Mouse (Mus musculus) forebrain, embryonic 16.5 days (tissue): ENCODE data around the gene Krr1. TPM values are rescaled to one million over a fixed set of nuclear protein-coding genes. Genes with fewer than 3 reads are reported as not detected.

ENCODE experiments used
- ATAC-seq: fragments of 200-750 bp; cut with Nextera tagmentation; 2 replicates; pipeline ENCODE4 v1.8.0; 2017; ENCODE audit warnings: mild to moderate bottlenecking, moderate library complexity
- H3K27ac ChIP-seq: fragments of 300-500 bp; sonication (generic); 2 replicates; pipeline ENCODE4 v1.5.1; 2014; ENCODE audit warnings: low read length, control low read depth
- H3K27me3 ChIP-seq: fragments of 300-500 bp; sonication (generic); replicated peaks from 2 replicates; pipeline ENCODE4 v1.6.1; 2014; ENCODE audit warnings: low read length; ENCODE audit not compliant: control insufficient read depth, insufficient read depth
- H3K36me3 ChIP-seq: fragments of 300-500 bp; sonication (generic); 2 replicates; pipeline ENCODE4 v1.6.1; 2014; ENCODE audit not compliant: control insufficient read depth, insufficient read depth
- H3K4me1 ChIP-seq: fragments of 300-500 bp; sonication (generic); replicated peaks from 2 replicates; pipeline ENCODE4 v1.6.1; 2014; ENCODE audit warnings: low read length; ENCODE audit not compliant: control insufficient read depth, insufficient read depth
- H3K4me2 ChIP-seq: fragments of 300-500 bp; sonication (generic); 2 replicates; pipeline ENCODE4 v1.6.1; 2014; ENCODE audit warnings: mild to moderate bottlenecking, low read length, control low read depth
- H3K4me3 ChIP-seq: fragments of 300-500 bp; sonication (generic); replicated peaks from 2 replicates; pipeline ENCODE4 v1.5.1; 2014; ENCODE audit warnings: mild to moderate bottlenecking, low read length, control low read depth
- H3K9ac ChIP-seq: fragments of 300-500 bp; sonication (generic); replicated peaks from 2 replicates; pipeline ENCODE4 v1.6.1; 2014; ENCODE audit warnings: low read depth, low read length, control low read depth
- H3K9me3 ChIP-seq: fragments of 300-500 bp; sonication (generic); 2 replicates; pipeline ENCODE4 v1.6.1; 2016; ENCODE audit warnings: low read length; ENCODE audit not compliant: control insufficient read depth
- WGBS: fragments of 180-500 bp; shearing (Covaris S2); extraction: QIAGEN DNeasy Blood & Tissue Kit; methylation state at CpG from one replicate; pipeline ENCODE4 v1.1.7; 2014; 5-methylcytosine and 5-hydroxymethylcytosine counted together
- polyA plus RNA-seq: library from polyadenylated mRNA; unstranded; fragments of >200 nt; fragmentation: Nextera tagmentation; extraction: Ambion mirVana; gene quantifications from 2 replicates; pipeline ENCODE4 v1.2.1, GENCODE M21; 2015

Gene Krr1
- polyA plus RNA-seq = 51.1 and 56.2 TPM in 2 replicates

DNA sequence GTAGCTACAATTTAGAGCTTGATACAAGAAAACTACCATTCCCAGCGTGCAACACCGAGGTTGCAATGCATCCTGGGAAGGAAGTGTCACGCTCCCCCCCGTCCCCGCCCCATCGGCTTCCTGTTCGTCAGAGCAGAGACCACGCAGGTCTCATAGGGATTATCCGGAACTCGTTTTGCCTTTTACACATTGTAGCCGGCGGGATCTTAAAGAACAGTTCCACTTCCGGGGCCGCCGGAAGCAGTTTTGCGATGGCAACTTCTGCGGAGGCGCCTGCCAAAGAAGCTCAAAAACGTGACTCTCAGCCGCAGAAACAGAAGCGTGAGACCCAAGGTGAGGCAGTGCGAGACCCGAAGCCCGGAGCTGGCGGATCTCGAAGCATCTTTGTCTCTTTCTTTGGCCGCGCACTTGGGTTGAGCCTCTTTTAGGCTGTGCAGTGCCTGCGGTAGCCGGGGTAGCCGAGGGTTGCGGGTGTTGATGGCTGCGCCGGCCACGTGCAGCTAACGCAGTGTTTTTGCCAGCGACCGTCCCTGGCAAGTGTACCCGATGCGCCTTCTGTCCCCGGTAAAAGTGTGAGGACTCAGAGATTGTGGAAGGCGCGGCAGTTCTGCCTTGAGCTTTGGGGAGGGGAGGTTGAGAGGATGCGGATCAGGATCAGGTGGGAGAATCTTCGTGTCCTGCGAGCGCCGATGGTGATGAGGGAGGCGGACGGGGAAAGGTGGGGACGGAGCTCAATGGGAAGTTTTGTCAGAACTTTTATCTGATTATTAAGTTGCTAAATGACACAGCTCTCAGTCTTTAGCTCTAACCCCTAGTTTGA, at the start of gene Krr1:
Gene Krr1, plus strand, starts transcription at position 123 of the 820 bp plus-strand sequence.
- peak; percentile 99 for ATAC-seq
- WGBS = under 1% methylated on average over 51 of the region's 51 CpGs

DNA sequence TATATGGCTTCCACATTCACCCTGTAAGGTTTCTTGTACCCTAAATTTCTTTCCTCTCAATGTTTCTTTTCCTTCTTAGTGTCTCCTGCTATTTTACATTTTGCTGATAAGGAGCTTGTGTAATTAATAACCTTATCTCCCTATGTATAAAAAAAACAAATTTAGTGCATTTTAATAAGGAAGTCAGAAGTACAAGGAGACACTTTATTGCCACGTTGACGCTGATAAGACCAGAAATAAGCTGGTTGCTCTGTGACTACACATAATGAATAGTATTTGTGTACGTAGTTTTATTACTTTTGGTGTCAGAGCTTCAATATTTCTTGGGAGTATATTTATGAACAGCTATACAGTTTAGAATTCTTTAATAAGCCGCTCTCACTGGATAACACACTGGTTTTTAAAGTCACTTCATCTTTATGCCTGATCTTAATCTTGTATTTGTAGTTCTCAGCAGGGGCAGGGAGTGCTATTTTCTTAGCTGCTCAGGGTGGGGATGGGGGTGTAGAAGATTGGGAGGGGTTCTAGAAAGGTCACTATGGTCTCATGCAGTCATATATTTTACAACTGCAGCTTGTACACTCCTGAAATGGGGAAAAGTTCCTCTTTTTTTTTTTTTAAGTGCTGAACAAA, 48.8 kb upstream of the Krr1 start:
- Histone ChIP-seq H3K36me3 (no peaks in the 10 kb centered on the region), H3K4me2 (no peak overlapping the region), H3K4me1 (peaks cover 8% of the 10 kb centered on the region), H3K9me3 (no peaks in the 10 kb centered on the region), H3K27me3 (no peaks in the 10 kb centered on the region), H3K4me3 (no peak overlapping the region), H3K9ac (no peak overlapping the region), H3K27ac (no peak overlapping the region)
- ATAC-seq = no peak
- 72% methylated on average over 4 of the region's 4 CpGs for WGBS

More for the DNA sequence above, at the start of gene Krr1:
- Histone ChIP-seq H3K4me3 (peak within 1 kb of the TSS; percentile 80), H3K27me3 (no peaks in the 10 kb centered on the region), H3K9me3 (no peaks in the 10 kb centered on the region), H3K36me3 (no peaks in the 10 kb centered on the region), H3K27ac (peak within 1 kb of the TSS; percentile 78), H3K4me2 (peak within 1 kb of the TSS; percentile 83), H3K9ac (peak within 1 kb of the TSS; percentile 74), H3K4me1 (peaks cover 11% of the 10 kb centered on the region)

DNA sequence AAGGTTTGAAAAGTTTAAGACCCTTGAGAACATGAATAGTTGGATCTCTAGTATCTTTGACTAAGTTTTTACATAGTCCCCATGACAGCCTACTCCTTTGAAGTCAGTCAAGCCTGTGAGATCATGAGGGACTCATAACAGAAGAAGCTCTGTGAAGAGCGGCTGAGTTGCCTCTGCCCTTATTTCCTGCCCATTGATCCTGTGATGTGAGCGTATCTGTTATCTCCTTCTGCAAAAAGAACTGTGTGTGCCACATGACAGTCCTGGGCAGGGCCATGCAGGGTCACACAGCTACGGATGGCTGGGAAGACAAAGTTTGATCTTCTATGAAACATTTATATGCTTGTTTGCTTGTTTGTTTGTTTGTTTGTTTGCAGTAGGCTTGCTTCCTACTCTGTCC, 48.3 kb upstream of the Krr1 start:
- Histone ChIP-seq H3K9ac (no peak overlapping the region), H3K9me3 (no peaks in the 10 kb centered on the region), H3K4me1 (peaks cover 10% of the 10 kb centered on the region), H3K36me3 (no peaks in the 10 kb centered on the region), H3K4me3 (no peak overlapping the region), H3K4me2 (no peak overlapping the region), H3K27ac (no peak overlapping the region), H3K27me3 (no peaks in the 10 kb centered on the region)
- no peak for ATAC-seq
- 69% methylated on average over 3 of the region's 3 CpGs for WGBS

DNA sequence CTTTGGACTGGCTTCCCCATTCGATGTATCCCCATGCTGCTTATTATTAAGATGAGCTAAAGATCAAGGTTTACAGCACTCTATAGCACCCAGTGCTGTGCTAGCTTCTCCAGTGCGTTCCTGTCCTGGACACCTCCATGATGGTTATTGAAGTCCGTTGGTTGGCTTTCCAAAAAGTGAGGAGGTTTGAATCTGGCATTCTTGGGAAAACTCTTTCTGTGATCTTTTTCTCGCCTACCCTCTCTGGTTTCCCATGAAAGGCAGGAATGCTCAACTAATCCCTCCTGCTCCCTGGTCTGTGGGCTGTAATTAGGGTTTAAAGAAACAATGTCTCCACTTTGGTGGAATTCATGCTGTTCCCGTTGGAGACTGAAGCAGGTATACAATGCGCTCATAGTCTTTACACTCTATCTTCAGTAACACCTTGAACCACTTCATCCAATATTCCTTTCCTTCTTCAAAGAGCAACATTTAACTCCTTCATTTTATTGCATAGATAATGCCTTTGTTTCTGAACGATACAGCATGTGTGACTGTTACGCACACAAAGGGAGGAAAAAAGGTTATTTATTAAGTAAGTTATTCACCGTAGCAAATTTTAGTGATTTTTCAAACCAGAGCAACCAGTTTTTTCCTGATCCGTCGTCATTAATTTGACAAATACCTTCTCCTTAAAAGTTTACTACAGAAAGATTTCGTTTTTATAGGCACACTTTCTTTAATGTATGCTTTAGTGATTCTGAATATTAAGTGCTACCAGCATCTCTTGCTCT, 47.6 kb upstream of the Krr1 start:
- no peaks in the 10 kb centered on the region for H3K27me3 ChIP-seq
- H3K4me2 ChIP-seq = peak overlapping the region; percentile 76
- ATAC-seq = peak; percentile 36
- peaks cover 10% of the 10 kb centered on the region for H3K4me1 ChIP-seq
- H3K27ac ChIP-seq = peak overlapping the region; percentile 50; the same call in 1 of the 2 replicates
- no peaks in the 10 kb centered on the region for H3K9me3 ChIP-seq
- H3K4me3 ChIP-seq = peak overlapping the region; percentile 39
- no peaks in the 10 kb centered on the region for H3K36me3 ChIP-seq
- WGBS = 10% methylated on average over 12 of the region's 12 CpGs
- H3K9ac ChIP-seq = peak overlapping the region; percentile 56

DNA sequence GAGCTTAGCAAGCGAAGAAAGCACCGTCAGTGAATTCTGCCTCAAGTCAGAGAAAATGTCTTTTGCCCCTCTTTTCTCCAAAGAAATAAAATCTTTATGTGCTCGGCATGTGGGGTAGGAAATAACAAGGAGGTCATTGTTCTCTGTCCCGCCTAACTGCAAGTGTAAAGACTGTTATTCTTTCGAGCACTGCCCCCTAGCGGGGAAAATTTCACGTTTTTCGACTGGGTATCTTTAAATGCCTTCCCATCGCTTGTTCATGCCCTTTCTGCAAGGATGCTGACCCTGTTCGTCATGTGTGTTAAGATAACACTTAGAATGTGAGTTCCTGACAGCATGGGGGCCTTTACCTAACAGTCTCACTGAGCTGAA, 47.0 kb upstream of the Krr1 start:
- WGBS = under 1% methylated on average over 10 of the region's 10 CpGs
- H3K4me2 ChIP-seq = peak overlapping the region; percentile 76
- peak; percentile 93 for ATAC-seq
- H3K27me3 ChIP-seq = no peaks in the 10 kb centered on the region
- H3K36me3 ChIP-seq = no peaks in the 10 kb centered on the region
- H3K4me1 ChIP-seq = peaks cover 10% of the 10 kb centered on the region
- H3K27ac ChIP-seq = peak overlapping the region; percentile 50; the same call in 1 of the 2 replicates
- H3K4me3 ChIP-seq = peak overlapping the region; percentile 39
- peak overlapping the region; percentile 56 for H3K9ac ChIP-seq
- H3K9me3 ChIP-seq = no peaks in the 10 kb centered on the region

DNA sequence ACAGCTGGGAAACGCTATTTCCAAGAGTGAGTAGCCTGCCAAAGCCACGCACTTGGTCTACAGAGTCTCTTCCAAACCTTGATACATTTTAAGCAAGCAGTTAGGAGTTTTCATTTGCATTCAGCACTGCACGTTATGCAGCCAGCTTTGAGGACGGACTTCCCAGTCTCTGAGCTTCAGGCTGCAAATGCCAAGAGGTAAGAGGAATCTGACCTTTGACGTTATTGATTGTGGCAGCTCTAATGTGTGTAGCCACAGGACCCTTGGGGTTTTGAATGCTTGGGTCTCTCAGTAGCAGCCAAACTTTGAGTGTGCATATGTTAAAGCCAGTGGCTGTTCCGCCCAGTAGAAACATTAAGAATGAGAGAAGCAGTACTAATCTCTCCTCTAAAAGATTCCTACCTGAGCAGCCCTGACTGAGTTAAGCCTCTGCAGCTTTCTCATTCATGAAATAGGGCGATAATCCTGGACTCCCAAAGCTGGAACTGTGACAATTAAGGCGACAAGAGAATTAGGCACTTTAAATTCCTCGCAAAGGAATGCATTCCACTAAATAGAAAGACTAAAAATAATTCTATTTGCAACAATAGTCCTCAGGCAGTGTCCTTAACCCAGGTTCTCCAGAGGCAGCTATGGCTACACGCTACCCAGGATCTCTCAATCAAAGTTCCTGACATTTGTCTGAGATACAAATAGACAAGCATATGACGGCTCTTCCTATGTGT, 39.7 kb upstream of the Krr1 start:
- Histone ChIP-seq H3K4me1 (peaks cover 7% of the 10 kb centered on the region), H3K27me3 (no peaks in the 10 kb centered on the region), H3K9me3 (no peaks in the 10 kb centered on the region), H3K4me2 (no peak overlapping the region), H3K4me3 (no peak overlapping the region), H3K9ac (no peak overlapping the region), H3K27ac (no peak overlapping the region), H3K36me3 (no peaks in the 10 kb centered on the region)
- WGBS = 23% methylated on average over 11 of the region's 11 CpGs
- ATAC-seq = no peak

DNA sequence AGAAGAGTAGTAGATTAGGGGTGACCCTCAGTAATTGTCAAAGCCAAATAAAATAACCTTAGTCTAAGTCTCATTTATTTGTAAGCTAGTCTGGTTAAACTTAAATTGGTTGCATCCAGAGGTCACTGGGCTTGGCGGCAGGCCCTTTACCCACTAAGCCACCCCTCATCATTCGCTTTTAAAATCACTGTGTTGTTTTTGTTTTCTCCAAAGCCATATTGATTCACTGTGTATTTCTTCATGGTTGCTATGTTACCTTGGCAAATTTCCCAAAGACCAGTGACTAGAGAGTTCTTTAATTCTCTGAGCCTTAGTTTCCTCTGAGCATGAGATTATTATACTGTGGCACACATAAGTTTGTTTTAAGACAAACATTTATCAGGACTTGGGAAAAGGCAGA, 37.3 kb upstream of the Krr1 start:
- Histone ChIP-seq H3K36me3 (no peaks in the 10 kb centered on the region), H3K4me2 (no peak overlapping the region), H3K27me3 (no peaks in the 10 kb centered on the region), H3K4me3 (no peak overlapping the region), H3K9ac (no peak overlapping the region), H3K9me3 (no peaks in the 10 kb centered on the region), H3K27ac (no peak overlapping the region), H3K4me1 (peaks cover 5% of the 10 kb centered on the region)
- 32% methylated on average over 2 of the region's 2 CpGs for WGBS
- ATAC-seq = peak; percentile 43; the same call in 1 of the 2 replicates

DNA sequence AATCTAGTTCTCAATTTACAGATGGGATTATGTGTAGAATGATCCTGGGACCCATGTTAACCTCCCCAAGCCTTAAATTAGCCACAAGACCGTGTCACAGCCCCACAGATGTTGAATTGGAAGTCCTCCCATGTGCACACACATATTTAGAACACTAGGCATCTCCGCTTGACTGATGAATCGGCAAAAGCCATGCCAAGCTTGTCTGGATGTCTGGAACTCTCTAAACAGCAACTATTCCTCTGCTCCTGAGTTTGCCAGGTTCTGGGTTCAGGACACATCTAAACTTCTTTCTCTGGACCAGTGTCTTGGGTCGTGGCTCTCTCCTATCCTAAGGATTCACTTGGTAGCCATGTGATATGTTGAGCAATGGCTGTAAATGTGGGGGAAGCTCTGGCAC, 36.4 kb upstream of the Krr1 start:
- Histone ChIP-seq H3K4me3 (no peak overlapping the region), H3K4me1 (peaks cover 5% of the 10 kb centered on the region), H3K4me2 (no peak overlapping the region), H3K9ac (no peak overlapping the region), H3K9me3 (no peaks in the 10 kb centered on the region), H3K36me3 (no peaks in the 10 kb centered on the region), H3K27me3 (no peaks in the 10 kb centered on the region), H3K27ac (no peak overlapping the region; the same call in 1 of the 2 replicates)
- ATAC-seq = no peak
- WGBS = 78% methylated on average over 4 of the region's 4 CpGs
